Mouse (Mus musculus) yolk sac, embryonic 10.5 days (tissue): ENCODE measurements at regions not wholly inside any gene's neighbourhood (a gene's known extent, or its start where the extent isn't known, plus 50 kb on each side); places are given as distances from the start of the nearest gene placed in this dataset.
"Not testable (repeated sequence)": the region's sequence is repeated elsewhere in the genome, so short reads cannot be mapped to it uniquely, and the experiment has no call there.

ENCODE experiments used
- DNase-seq: peaks from one replicate; pipeline ENCODE4 v3.0.0-alpha.2; 2017; ENCODE audit warnings: low spot score

- no peak for DNase-seq
Measured at GRCm38 (mm10) chr14:53993427-53993826, 260.5 kb downstream of the Dad1 start.

DNA sequence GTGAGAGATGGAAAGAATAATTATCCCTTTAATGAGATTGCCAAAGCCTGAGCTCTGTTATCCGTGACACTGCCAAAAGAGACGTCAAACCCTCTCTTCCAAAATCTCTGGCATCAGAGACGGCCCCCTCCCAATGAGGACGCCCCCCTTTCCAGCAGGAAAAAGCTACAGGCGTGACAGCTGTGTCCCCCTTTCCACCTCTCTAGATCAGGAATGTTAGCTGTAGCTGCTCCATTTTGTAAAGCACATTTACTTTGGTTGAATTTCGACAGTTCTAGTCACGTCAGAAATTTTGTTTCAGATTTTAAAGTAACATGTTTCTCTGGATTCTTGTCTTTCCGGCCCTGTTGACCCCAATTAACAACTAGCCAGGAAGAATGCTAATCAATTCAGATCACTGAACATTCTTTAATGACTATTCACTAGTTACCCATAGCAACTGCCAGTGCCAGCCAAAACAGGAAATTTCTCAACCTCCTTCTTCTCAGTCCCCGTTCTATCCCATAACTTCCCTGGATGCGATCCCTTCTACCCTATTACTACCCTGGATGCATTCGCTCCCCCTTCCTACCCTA is 261.1 kb downstream of the Dad1 start:
- no peak for DNase-seq

- DNase-seq, result no peak
Measured at GRCm38 (mm10) chr14:53991390-53991789, 262.5 kb downstream of the Dad1 start.

- no peak for DNase-seq
Measured at GRCm38 (mm10) chr14:53980771-53981170, 273.1 kb downstream of the Dad1 start.

GRCm38 (mm10) chr14:53961426-53961825 is 292.5 kb downstream of the Dad1 start:
- DNase-seq, result not testable (repeated sequence)

DNA sequence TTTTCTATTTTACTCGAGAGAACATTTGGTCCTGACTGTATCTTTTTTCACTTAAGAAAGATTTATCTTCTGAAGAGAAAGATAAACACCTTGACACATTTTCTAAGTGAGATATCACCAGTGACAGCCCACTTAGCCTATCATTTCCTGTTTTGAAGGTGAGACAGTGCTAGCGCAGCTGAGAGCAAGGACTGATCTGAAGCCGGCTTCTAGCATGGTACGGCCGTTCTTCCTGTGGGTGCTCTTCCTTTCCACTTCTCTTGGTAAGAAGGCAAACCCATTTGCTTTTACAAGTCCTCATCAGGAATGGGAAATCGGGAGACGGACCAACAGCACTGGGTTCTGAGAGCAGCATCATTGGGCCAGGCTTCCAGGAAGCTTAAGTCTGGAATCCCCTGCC is 293.1 kb downstream of the Dad1 start:
- DNase-seq, result no peak

DNA sequence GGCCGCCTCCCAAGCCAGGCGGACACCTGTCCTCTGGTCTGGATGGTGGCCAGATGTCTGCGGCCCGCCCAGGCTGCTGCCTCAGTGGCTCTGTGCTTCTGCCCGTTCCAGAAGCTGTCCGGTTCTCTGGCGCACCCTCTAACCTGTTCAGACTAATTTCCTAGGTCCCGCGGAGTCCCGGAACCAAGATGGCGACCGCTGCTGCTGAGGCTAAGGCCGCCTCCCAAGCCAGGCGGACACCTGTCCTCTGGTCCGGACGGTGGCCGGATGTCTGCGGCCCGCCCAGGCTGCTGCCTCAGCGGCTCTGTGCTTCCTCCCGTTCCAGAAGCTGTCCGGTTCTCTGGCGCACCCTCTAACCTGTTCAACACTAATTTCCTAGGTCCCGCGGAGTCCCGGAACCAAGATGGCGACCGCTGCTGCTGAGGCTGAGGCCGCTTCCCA is 318.1 kb downstream of the Dad1 start:
- DNase-seq, result not testable (repeated sequence)

- not testable (repeated sequence) for DNase-seq
Measured at GRCm38 (mm10) chr14:53935336-53935735, 318.6 kb downstream of the Dad1 start.

DNA sequence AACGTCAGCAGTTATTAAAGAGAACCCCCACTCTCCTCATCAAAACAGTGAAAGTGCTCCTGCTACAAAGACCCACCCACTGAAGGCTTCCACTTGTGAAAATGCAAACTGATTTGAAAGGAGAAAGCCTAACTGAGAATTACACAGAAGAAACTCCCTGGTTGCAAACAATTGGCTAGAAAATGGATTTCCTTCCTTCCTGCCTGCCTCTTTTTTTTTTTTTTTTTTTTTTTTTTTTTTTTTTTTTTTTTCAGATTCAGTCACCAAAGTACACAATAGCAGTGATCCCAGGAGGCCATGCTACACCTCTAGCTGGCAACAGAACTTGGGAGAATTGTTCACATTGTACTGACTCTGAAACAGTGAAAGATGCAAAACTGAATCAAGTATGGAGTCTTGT is 343.0 kb downstream of the Dad1 start:
- DNase-seq, result no peak

DNA sequence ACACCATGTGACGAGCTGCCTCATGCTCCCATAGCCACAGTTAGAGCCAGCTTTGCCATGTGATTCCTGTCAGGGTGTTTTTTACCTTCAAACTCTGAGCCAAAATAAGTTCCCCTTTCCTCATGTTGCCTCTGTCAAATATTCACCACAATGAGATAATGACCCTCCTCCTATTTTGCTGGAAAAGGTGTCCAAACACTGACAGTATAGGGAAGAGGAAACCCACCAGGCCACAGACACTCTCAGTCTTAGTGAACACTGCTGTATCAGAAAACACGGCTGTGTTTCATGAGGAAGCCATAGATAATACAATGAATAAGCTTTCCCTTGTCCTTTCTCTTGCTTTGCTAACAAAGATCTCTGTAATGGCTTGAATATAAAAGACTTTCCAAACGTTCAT is 349.3 kb downstream of the Dad1 start:
- no peak for DNase-seq

- DNase-seq, result no peak
Measured at GRCm38 (mm10) chr14:53901103-53901502, 352.8 kb downstream of the Dad1 start.

GRCm38 (mm10) chr14:53881304-53881703 is 372.6 kb downstream of the Dad1 start:
- no peak for DNase-seq

- no peak for DNase-seq
Measured at GRCm38 (mm10) chr14:53876581-53876980, 377.3 kb downstream of the Dad1 start.

- no peak for DNase-seq
Measured at GRCm38 (mm10) chr14:53875736-53876135, 378.2 kb downstream of the Dad1 start.

GRCm38 (mm10) chr14:53847049-53847448 is 406.9 kb downstream of the Dad1 start:
- no peak for DNase-seq

- DNase-seq, result no peak
Measured at GRCm38 (mm10) chr14:53845646-53846045, 408.3 kb downstream of the Dad1 start.

DNA sequence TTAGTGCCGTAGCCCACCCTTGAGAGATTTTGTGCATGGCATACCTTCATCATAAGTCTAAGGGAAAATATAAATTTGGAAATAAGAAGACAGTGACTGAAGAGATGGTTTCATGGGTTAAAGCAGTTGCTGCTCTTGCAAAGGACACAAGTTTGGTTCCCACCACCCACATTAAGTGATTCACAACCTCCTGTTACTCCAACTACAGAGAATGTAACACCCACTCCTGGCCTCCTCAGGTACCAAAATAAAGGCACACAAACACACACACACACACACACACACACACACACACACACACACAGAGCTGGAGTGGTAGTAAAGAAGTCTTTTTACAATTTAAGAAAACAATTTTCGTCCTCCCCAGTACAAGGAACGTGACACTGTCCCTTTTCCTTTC is 421.4 kb downstream of the Dad1 start:
- DNase-seq, result no peak

- no peak for DNase-seq
Measured at GRCm38 (mm10) chr14:53831651-53832050, 422.3 kb downstream of the Dad1 start.

DNA sequence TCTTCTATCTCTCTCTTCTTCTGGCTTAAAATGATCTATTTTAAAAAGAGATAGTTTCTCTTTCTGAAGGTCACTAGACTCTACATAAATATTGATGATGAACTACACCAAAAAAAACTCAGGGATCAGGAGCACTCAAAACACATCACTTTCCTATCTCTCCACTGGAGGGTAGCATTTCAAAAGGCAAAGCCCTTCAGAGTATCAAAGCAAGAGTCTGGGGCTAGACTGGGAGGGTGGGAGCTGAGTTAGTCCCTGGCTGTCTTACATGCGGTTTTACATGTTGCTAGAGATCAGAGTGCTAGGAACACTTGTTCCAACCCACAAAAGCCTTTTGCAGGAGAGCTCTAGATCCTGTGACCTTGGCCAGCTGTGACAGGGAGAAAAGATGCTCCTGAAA is 423.2 kb downstream of the Dad1 start:
- DNase-seq, result no peak

- DNase-seq, result no peak
Measured at GRCm38 (mm10) chr14:53826782-53827181, 427.1 kb downstream of the Dad1 start.

DNA sequence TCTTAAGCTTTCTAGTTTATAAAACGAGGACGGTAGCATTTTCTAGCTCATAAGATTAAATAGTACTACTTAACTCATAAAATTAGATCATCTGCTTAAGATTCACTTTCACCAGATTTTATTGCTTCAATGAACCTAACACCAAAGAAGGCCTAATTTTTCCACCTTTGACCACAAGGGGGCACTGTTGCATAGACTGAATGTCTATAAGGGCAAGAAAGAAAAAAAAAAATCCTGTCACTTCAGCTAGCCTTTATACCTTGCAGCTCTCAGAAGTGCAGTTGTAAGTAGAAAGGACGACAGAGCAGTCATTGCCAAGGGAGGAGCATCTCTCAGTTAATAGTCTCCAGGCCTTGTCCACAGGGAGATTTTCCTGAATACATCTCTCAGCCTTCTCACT is 447.7 kb downstream of the Dad1 start:
- peak; percentile 13 for DNase-seq

DNA sequence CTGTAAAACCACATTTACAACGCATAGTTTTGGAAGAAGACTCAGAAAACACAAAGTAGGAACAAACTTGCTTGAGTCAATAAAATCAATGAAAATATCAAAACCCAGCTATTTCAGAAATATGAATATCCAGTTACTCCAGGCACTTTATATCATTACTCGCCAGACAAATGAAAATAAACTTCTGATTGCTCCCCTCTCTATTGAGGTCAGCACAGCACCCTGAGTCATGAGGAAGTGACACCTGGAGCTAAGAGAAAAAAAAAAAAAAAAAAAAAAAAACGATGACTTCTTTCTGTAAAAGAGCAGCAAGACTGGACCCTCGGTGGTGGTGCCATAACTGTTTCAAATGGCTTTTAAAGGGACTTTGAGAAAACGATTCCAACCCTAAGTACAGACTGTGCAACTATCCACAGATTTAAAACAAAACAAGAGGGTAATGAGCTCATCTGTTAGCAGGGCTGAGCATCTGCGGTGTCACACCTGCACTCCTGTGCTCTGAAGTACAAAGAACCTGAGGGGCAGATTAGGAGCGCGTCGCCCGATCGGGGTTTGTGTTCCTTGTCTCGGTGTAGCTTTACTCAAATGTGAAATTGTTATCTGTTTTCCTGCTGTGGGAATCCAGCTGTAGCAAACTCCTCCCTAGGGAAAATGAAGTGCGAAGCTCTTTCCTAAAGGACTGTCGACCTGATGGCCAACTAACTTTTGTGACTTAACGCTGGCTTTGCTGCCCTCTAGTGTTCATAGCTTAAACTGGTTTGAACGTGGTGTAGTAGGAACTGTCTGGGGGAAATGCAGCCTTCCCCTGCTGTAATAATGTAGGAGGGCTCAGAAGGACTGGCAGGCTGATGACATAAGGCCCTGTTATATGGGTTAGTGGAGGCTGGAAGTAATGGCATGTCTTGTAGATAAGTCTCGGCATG is 449.9 kb downstream of the Dad1 start:
- peak; percentile 43 for DNase-seq

DNA sequence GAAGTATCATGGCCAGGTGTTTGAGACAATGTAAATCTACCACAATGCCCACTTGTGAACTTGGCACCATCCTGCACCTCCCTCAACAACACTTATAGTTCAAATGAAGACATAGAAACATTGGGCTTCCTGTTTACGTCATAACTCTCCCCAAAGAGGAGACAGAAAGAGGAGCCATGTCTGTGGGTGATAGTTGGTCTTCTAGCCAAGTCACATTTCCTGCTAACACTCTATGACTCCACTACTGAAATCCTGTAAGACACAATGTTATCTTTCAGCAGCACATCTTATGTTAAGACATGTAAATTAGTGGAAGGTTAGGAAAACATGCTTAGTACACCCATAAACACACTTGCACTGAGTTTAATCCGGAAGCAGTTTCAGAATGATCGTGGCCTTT is 451.4 kb downstream of the Dad1 start:
- DNase-seq, result no peak
